Mouse (Mus musculus) Patski (cell line): ENCODE data around the gene Plekho2. TPM values are rescaled to one million over a fixed set of nuclear protein-coding genes. Genes with fewer than 3 reads are reported as not detected.

Experiments used
- ATAC-seq: fragments of 100-300 bp; one replicate; pipeline ENCODE4 v1.8.0; 2021
- CTCF ChIA-PET: fragments of 350-600 bp; sonication (Branson Sonifier 250); formaldehyde crosslinking; loops from one replicate; lab custom pipeline; 2022; ENCODE audit warnings: inconsistent platforms; lab: Charles Lee
- POLR2A ChIA-PET: fragments of 350-600 bp; sonication (Branson Sonifier 250); formaldehyde crosslinking; loops from one replicate; lab custom pipeline; 2022; ENCODE audit warnings: antibody characterized with exemption, inconsistent platforms; lab: Charles Lee
- DNase-seq: peaks from one replicate; pipeline ENCODE4 v3.0.0-alpha.2; 2011; ENCODE audit warnings: low read depth, low spot score
- H3K27me3 ChIP-seq: fragments of 371-371 bp; one replicate; pipeline ENCODE4 v1.5.1; 2021
- CTCF ChIP-seq: fragments of 100-300 bp; IDR thresholded peaks from one replicate; pipeline ENCODE4 v1.5.1; 2021
- in situ Hi-C: fragments of 300-500 bp; cut with MboI; formaldehyde crosslinking; loops from 3 replicates; pipeline ENCODE4 v1.11.1; 2018; ENCODE audit warnings: low pct_unique_long_range_greater_than_20kb, mixed read lengths
- polyA plus RNA-seq: library from polyadenylated mRNA; unstranded; gene quantifications from one replicate; pipeline ENCODE4 v1.2.3, GENCODE M21; 2021

Plekho2 gene
- polyA plus RNA-seq, 1 experiment from 2014 or later = 11.9 TPM

DNA sequence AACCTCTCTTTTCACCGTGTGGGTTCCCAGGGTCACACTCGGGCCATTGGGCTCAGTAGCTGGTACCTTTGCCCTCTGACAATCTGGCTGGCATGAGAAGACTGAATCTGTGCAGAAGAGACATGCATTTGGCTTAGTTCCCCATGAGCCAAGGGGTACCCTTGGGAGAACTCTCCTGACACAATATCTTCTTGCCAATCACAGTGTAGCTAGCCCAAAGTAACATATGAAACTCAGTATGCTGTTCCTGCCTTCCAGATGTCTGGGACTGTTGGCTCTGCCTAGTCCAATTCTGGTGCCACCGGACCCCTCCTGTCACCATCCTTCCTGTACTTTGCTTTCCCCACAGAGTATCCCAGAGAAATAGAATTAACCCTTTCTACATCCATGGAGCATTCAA lies 30.7 kb downstream of the Plekho2 start:
- no peak for ATAC-seq
- CTCF ChIA-PET = interaction anchor here (0.7 to 2.1 kb wide), 2 partner anchors 12 to 19 kb away, joined by 3 to 6 read pairs; no protein-coding TSS in a partner anchor
- in situ Hi-C loops = no loop called here

DNA sequence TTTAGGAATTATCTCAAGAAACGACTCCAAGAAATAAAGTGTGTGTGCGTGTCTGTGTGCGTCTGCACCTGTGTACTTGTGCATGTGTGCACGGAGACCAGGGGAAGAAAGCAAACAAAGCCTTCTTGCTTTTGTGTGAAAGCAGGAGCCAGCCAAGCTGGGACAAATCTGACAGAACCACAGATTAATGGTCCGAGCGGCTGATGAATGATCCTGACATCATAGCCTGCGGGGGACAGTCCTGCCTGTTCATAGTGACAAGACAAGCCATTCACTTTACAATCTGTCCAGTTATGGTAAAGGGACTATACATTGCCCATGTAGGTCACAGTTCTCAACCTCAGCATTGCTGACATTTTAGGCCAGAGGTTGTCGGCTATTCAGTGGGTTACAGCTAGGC lies 31.5 kb downstream of the Plekho2 start:
- no peak for DNase-seq
- TF ChIP-seq CTCF = no peak

More for the DNA sequence above, 30.7 kb downstream of the Plekho2 start:
- POLR2A ChIA-PET = interaction anchor here (1.0 kb wide), 1 partner anchor 31 kb away, joined by 3 read pairs; no protein-coding TSS in a partner anchor
- no peak for DNase-seq
- no peak for TF ChIP-seq CTCF
- H3K27me3 ChIP-seq = no peaks in the 10 kb centered on the region

GRCm38 (mm10) chr9:65547844-65548243 lies 32.0 kb downstream of the Plekho2 start:
- ATAC-seq = no peak
- ChIA-PET POLR2A (interaction anchor here (1.0 kb wide), 1 partner anchor 32 kb away, joined by 3 read pairs; no protein-coding TSS in a partner anchor), CTCF (no interaction called here)
- DNase-seq = no peak
- TF ChIP-seq CTCF = no peak
- no peaks in the 10 kb centered on the region for H3K27me3 ChIP-seq
- in situ Hi-C loops = no loop called here

More for the DNA sequence above, 31.5 kb downstream of the Plekho2 start:
- in situ Hi-C loops = no loop called here
- H3K27me3 ChIP-seq = no peaks in the 10 kb centered on the region
- no peak for ATAC-seq
- ChIA-PET CTCF (no interaction called here), POLR2A (interaction anchor here (1.0 kb wide), 1 partner anchor 32 kb away, joined by 3 read pairs; no protein-coding TSS in a partner anchor)

DNA sequence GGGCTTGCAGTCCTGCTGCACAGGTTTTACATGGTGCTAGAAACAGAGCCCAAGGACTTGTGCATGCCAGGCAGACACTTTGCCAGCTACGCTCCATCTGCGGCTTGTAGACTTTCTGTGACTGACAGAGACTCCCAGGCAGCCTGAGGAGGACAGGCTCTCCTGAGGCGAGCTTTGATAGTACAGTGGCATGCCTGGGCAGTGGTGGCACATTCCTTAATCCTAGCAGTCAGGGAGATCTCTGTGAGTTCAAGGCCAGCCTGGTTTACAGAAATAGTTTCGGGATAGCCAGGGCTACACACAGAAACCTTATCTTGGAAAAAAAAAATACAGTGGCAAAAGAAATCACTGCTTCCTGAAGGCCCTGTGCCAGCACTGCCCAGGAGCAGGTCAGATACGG lies 32.7 kb downstream of the Plekho2 start:
- DNase-seq (no peak), ATAC-seq (no peak)
- in situ Hi-C loops = no loop called here
- CTCF ChIA-PET = interaction anchor here (2.3 kb wide), 1 partner anchor 9 kb away, joined by 7 read pairs; no protein-coding TSS in a partner anchor
- POLR2A ChIA-PET = no interaction called here
- TF ChIP-seq CTCF = no peak
- H3K27me3 ChIP-seq = no peaks in the 10 kb centered on the region

DNA sequence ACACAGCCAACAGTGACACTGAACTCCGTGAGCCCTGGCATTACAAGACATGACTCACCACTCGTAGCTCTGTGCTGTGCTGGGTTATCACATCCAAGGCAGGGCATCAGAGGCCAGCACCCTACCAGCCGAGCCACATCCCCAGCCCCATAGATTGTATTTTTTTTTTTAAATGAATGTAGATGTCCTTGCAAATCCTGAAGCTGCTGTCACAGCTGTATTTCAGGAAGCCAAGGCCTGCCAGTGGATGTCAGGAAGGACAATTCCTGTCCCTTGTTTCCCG lies 33.5 kb downstream of the Plekho2 start:
- H3K27me3 ChIP-seq = no peaks in the 10 kb centered on the region
- ChIA-PET CTCF (interaction anchor here (2.3 kb wide), 1 partner anchor 10 kb away, joined by 7 read pairs; no protein-coding TSS in a partner anchor), POLR2A (no interaction called here)
- ATAC-seq = no peak
- no peak for TF ChIP-seq CTCF
- no peak for DNase-seq
- in situ Hi-C loops = no loop called here

DNA sequence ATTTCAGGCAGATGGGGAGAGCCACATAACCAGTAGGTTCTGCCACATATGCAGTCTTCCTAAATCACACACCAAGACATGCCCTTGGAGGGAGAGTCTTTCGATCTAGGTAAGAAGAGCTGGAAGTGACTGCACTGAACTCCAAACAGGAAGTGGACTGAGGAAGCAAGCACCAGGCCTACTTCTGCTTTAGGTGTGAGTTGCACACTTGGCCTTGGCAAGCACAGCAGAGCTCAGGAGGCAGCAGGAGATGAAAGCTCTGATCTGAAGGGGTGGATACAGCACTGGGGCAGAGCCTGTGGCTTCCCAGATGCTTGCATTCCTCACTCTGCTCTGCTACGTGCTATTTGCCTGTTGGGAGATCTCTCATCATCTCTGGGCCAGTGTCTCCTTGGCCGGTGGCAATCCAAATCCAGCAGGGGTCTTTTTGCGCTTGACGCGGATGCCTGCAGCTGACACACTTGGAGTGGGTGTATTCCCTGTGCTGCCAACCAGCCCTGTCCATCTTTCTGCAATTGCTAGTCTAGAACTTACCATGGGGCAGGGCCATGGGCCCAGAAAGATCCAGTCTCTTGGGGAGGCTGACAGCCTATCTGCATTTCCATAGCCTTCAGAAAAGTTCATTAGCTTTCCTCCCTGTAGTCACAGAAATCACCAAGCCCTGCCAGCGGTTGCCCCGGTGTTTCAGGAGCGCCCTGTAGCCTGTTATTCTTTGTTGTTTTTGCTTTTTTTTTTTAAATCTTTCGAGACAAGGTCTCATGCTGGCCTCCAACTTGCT lies 34.0 kb downstream of the Plekho2 start:
- ChIA-PET POLR2A (interaction anchor here (1.5 kb wide), 1 partner anchor 26 kb away, joined by 3 read pairs; the partner anchor contains the start of gene Ankdd1a), CTCF (interaction anchor here (0.7 to 2.3 kb wide), 2 partner anchors 10 to 30 kb away, joined by 3 to 7 read pairs; no protein-coding TSS in a partner anchor)
- ATAC-seq (no peak), DNase-seq (no peak)
- no peaks in the 10 kb centered on the region for H3K27me3 ChIP-seq
- in situ Hi-C loops = no loop called here
- no peak for TF ChIP-seq CTCF

DNA sequence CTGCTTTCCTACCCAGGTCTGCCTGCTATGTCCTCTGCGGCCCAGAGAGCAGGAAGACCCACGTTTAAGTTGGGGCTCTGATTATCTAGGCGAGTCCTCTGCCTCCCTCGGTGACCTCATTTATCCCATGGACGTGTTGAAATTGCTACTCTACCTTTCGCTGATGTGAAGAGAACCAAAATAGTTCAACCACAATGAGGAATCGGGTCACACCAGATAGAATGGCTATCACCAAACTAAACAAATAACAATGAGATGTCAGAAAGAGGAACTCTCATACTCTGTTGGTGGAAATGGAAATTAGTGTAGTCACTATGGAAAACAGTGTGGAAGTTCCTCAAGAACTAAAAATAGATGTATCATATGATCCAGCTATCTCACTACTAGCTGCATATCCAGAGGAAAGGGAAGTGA lies 37.7 kb downstream of the Plekho2 start:
- in situ Hi-C loops = loop anchor here (5.0 kb wide), 1 partner anchor 35 kb away; no protein-coding TSS in a partner anchor

DNA sequence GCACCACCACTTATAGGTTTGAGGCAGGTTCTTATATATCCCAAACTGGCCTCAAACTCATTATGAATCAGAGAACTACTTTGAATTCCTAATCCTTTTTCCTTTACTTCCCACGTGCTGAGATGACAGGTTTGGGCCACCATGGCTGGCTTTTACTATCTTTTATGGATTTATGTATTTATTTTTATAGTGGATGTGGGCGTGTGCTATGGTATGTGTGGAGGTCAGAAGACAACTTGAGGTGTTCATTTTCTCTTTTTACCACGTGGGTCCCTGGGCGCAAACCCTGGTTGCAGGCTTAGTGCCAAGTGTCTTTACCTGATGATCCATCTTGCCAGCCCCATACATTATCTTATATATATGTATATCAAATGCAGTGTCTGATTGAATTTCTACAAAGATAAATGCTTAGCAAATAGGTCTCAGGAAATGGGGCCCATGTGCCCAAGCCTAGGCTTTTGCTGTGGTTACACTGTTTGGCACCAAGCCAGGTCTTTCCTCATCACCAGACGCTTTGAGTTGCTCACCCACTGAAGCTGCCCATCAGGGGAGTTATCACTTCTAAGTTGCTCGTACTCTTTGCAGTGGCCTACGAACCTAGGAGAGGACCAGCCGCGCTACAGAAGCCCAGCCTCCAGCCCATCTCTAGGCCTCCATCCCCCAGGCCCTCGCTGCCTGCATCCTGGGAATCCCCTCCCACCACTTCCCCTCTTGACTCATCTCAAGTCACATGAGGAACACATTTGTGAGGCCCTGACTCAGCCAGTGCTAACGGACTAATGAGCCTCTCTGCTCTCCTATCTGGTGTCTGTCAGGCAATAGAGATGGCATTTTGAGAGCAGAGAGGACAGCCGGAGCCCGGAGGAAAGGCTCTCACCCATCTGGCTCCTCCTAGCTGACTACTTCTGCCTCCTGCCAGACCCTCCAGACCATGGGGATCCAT lies 38.4 kb downstream of the Plekho2 start:
- in situ Hi-C loops = loop anchor here (5.0 kb wide), 1 partner anchor 36 kb away; no protein-coding TSS in a partner anchor
- POLR2A ChIA-PET = no interaction called here
- DNase-seq = peak; percentile 77
- ATAC-seq = peak; percentile 79
- no peaks in the 10 kb centered on the region for H3K27me3 ChIP-seq
- CTCF ChIA-PET = interaction anchor here (1.0 kb wide), 1 partner anchor 39 kb away, joined by 3 read pairs; the partner anchor contains the start of gene Plekho2
- no peak for TF ChIP-seq CTCF

More for the DNA sequence above, 37.7 kb downstream of the Plekho2 start:
- TF ChIP-seq CTCF = no peak
- no peak for ATAC-seq
- ChIA-PET CTCF (no interaction called here), POLR2A (no interaction called here)
- no peaks in the 10 kb centered on the region for H3K27me3 ChIP-seq
- no peak for DNase-seq

- ChIA-PET CTCF (no interaction called here), POLR2A (no interaction called here)
- no peak for DNase-seq
- no peak for TF ChIP-seq CTCF
- in situ Hi-C loops = loop anchor here (5.0 kb wide), 1 partner anchor 38 kb away; no protein-coding TSS in a partner anchor
- H3K27me3 ChIP-seq = no peaks in the 10 kb centered on the region
- ATAC-seq = no peak
Observed at GRCm38 (mm10) chr9:65539697-65540096, 40.1 kb downstream of the Plekho2 start.
